Mouse (Mus musculus) midbrain, embryonic 12.5 days (tissue): ENCODE measurements at regions not wholly inside any gene's neighbourhood (a gene's known extent, or its start where the extent isn't known, plus 50 kb on each side); places are given as distances from the start of the nearest gene placed in this dataset.

ENCODE experiments used
- ATAC-seq: fragments of 200-750 bp; cut with Nextera tagmentation; 2 replicates; pipeline ENCODE4 v1.8.0; 2017; ENCODE audit warnings: low read depth, moderate TSS enrichment, moderate library complexity; ENCODE audit not compliant: low FRiP score
- H3K27ac ChIP-seq: fragments of 300-500 bp; sonication (generic); replicated peaks from 2 replicates; pipeline ENCODE4 v1.5.1; 2016; ENCODE audit warnings: mild to moderate bottlenecking
- H3K27me3 ChIP-seq: fragments of 300-500 bp; sonication (generic); 2 replicates; pipeline ENCODE4 v1.6.1; 2016; ENCODE audit warnings: mild to moderate bottlenecking
- H3K36me3 ChIP-seq: fragments of 300-500 bp; sonication (generic); 2 replicates; pipeline ENCODE4 v1.6.1; 2016
- H3K4me1 ChIP-seq: fragments of 300-500 bp; sonication (generic); 2 replicates; pipeline ENCODE4 v1.6.1; 2016
- H3K4me2 ChIP-seq: fragments of 300-500 bp; sonication (generic); replicated peaks from 2 replicates; pipeline ENCODE4 v1.6.1; 2016; ENCODE audit warnings: mild to moderate bottlenecking, moderate library complexity
- H3K4me3 ChIP-seq: fragments of 300-500 bp; sonication (generic); 2 replicates; pipeline ENCODE4 v1.5.1; 2016; ENCODE audit warnings: mild to moderate bottlenecking
- H3K9ac ChIP-seq: fragments of 300-500 bp; sonication (generic); replicated peaks from 2 replicates; pipeline ENCODE4 v1.6.1; 2016; ENCODE audit warnings: mild to moderate bottlenecking, moderate library complexity
- H3K9me3 ChIP-seq: fragments of 300-500 bp; sonication (generic); 2 replicates; pipeline ENCODE4 v1.6.1; 2016; ENCODE audit warnings: mild to moderate bottlenecking
- WGBS: fragments of 180-500 bp; shearing (Covaris S2); methylation state at CpG from one replicate; pipeline ENCODE4 v1.1.7; 2016; 5-methylcytosine and 5-hydroxymethylcytosine counted together

DNA sequence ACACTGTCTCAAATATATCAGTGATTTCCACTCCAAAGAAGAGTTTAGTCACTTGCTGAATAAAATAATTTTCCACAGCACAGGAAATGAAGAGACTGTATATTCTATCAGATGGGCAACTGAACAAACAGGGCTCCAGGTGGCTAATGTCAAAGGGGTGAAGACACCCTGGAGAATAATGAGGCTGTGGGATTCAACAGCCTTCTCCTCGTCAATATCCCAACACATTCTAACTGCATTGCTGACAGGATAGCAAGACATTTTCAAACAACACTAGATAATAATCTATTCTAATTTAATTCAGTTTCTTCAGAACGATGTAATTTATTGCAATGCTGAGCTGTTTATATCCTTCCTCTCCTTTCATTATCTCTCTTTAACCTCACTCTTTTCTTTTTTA lies 134.4 kb upstream of the Klhl13 start:
- ATAC-seq: no peak
- Histone ChIP-seq H3K4me1 (no peaks in the 10 kb centered on the region), H3K27ac (no peak overlapping the region), H3K9ac (no peak overlapping the region), H3K27me3 (no peaks in the 10 kb centered on the region), H3K36me3 (no peaks in the 10 kb centered on the region), H3K4me3 (no peak overlapping the region), H3K9me3 (no peaks in the 10 kb centered on the region), H3K4me2 (no peak overlapping the region)
- 46% methylated on average over 2 of the region's 2 CpGs for WGBS

DNA sequence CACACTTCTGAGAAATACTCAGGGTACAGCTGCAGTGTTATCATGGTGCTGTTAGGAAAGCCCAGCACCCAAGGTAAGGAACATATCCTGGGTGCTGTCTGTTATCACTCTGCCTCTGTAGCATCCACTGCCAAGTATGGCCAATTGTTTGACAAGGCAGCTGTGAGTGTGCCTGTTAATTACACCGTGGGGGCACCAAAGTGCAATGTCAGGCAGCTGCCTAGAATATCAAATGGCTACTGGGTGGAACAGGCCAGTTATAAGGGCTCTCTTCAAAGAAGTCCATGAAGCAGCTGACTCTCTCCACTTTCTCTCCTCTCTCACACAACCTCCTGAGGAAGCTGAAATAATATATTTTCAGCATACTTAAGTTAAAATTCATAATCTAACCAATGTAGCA lies 130.3 kb upstream of the Klhl13 start:
- ATAC-seq: peak; percentile 44; the same call in 1 of the 2 replicates

GRCm38 (mm10) chrX:23476868-23477267 lies 112.0 kb upstream of the Klhl13 start:
- no peak overlapping the region for H3K4me2 ChIP-seq
- WGBS: 76% methylated on average over 1 of the region's 1 CpGs

More for the DNA sequence above, 130.3 kb upstream of the Klhl13 start:
- H3K4me1 ChIP-seq: no peaks in the 10 kb centered on the region
- H3K9ac ChIP-seq: no peak overlapping the region
- H3K27ac ChIP-seq: no peak overlapping the region
- 13% methylated on average over 1 of the region's 1 CpGs for WGBS
- no peaks in the 10 kb centered on the region for H3K27me3 ChIP-seq
- H3K4me3 ChIP-seq: no peak overlapping the region
- H3K36me3 ChIP-seq: no peaks in the 10 kb centered on the region
- no peaks in the 10 kb centered on the region for H3K9me3 ChIP-seq
- H3K4me2 ChIP-seq: no peak overlapping the region

DNA sequence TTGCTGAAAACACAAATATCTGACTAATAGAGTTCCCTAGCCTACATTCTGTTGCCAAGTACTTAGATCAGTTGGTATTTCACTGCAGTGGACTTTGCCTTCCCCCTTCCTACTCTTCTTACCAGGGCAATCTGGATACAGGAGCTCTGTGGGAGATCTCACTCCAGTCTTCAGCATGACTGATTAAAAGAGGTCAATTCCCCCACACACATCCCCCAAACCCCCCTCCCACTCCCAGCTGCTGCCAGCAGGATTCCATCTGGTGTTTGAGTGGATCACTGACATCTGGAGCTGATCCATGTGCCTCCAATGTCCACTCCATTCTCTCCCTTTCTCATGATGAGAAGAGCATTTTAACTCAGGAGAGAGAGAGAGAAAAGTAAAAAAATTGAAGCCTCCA lies 101.1 kb upstream of the Klhl13 start:
- Histone ChIP-seq H3K36me3 (no peaks in the 10 kb centered on the region), H3K9me3 (no peaks in the 10 kb centered on the region), H3K27me3 (no peaks in the 10 kb centered on the region)

More at GRCm38 (mm10) chrX:23476868-23477267, 112.0 kb upstream of the Klhl13 start:
- Histone ChIP-seq H3K9me3 (no peaks in the 10 kb centered on the region), H3K36me3 (no peaks in the 10 kb centered on the region), H3K27ac (no peak overlapping the region), H3K27me3 (no peaks in the 10 kb centered on the region), H3K9ac (no peak overlapping the region), H3K4me1 (no peaks in the 10 kb centered on the region), H3K4me3 (no peak overlapping the region)
- no peak for ATAC-seq

GRCm38 (mm10) chrX:23453616-23454015 lies 88.7 kb upstream of the Klhl13 start:
- no peak overlapping the region for H3K4me2 ChIP-seq
- H3K27me3 ChIP-seq: no peaks in the 10 kb centered on the region
- no peak overlapping the region for H3K4me3 ChIP-seq
- no peak overlapping the region for H3K27ac ChIP-seq
- WGBS: 87% methylated on average over 3 of the region's 3 CpGs
- H3K9ac ChIP-seq: no peak overlapping the region
- no peaks in the 10 kb centered on the region for H3K9me3 ChIP-seq
- ATAC-seq: no peak
- no peaks in the 10 kb centered on the region for H3K36me3 ChIP-seq
- H3K4me1 ChIP-seq: no peaks in the 10 kb centered on the region

More for the DNA sequence above, 101.1 kb upstream of the Klhl13 start:
- Histone ChIP-seq H3K9ac (no peak overlapping the region), H3K4me2 (no peak overlapping the region), H3K27ac (no peak overlapping the region), H3K4me1 (no peaks in the 10 kb centered on the region), H3K4me3 (no peak overlapping the region)
- no peak for ATAC-seq

GRCm38 (mm10) chrX:23422746-23423145 lies 57.9 kb upstream of the Klhl13 start:
- Histone ChIP-seq H3K9me3 (no peaks in the 10 kb centered on the region), H3K9ac (no peak overlapping the region), H3K36me3 (no peaks in the 10 kb centered on the region), H3K4me3 (no peak overlapping the region), H3K27me3 (no peaks in the 10 kb centered on the region), H3K4me2 (no peak overlapping the region), H3K4me1 (no peaks in the 10 kb centered on the region), H3K27ac (no peak overlapping the region)
- 0 out of 2 replicates have a peak, but pooled peaks have one; percentile 23 for ATAC-seq
- WGBS: 77% methylated on average over 1 of the region's 1 CpGs

GRCm38 (mm10) chrX:23417525-23417924 lies 52.6 kb upstream of the Klhl13 start:
- H3K27me3 ChIP-seq: no peaks in the 10 kb centered on the region
- no peaks in the 10 kb centered on the region for H3K36me3 ChIP-seq
- no peak overlapping the region for H3K27ac ChIP-seq
- no peak overlapping the region for H3K9ac ChIP-seq
- ATAC-seq: no peak
- 79% methylated on average over 1 of the region's 1 CpGs for WGBS
- H3K4me1 ChIP-seq: no peaks in the 10 kb centered on the region
- no peak overlapping the region for H3K4me2 ChIP-seq
- H3K4me3 ChIP-seq: no peak overlapping the region
- no peaks in the 10 kb centered on the region for H3K9me3 ChIP-seq
